Mouse (Mus musculus): Measurements from ENCODE around the gene Scd1. TPM values are rescaled to one million over a fixed set of nuclear protein-coding genes. Genes with fewer than 3 reads are reported as not detected.

Gene Scd1
- polyA plus RNA-seq, 2 experiments = 6.8 to 19.5 TPM

GRCm38 (mm10) chr19:44439302-44439701, 31.6 kb upstream of the Scd1 start:
- no peak for ATAC-seq (ENCODE audit: low FRiP score, low read depth)
- Histone ChIP-seq H3K4me3 (replicated peaks; ENCODE audit: low read length) (no peak overlapping the region), H3K27me3 (ENCODE audit: control insufficient read depth, insufficient read depth, low read length) (no peaks in the 10 kb centered on the region), H3K4me1 (ENCODE audit: control insufficient read depth, insufficient read depth, low read length) (no peaks in the 10 kb centered on the region), H3K9me3 (ENCODE audit: control insufficient read depth, low read length) (no peaks in the 10 kb centered on the region), H3K27ac (replicated peaks; ENCODE audit: low read depth, low read length) (no peak overlapping the region), H3K9ac (ENCODE audit: low read depth, low read length, severe bottlenecking) (no peak overlapping the region), H3K36me3 (ENCODE audit: control insufficient read depth, insufficient read depth, low read length) (no peaks in the 10 kb centered on the region), H3K4me2 (replicated peaks; ENCODE audit: low read depth, low read length, severe bottlenecking) (no peak overlapping the region)
- no peak for DNase-seq (ENCODE audit: low spot score)
- no peak for TF ChIP-seq POLR2A (IDR thresholded peaks at IDR 0.05; ENCODE audit: borderline replicate concordance, extremely low read depth, insufficient read depth, insufficient read length)
- WGBS = 28% methylated on average over 4 of the region's 4 CpGs

- H3K27ac ChIP-seq (replicated peaks; ENCODE audit: low read depth, low read length) = no peak overlapping the region
- no peaks in the 10 kb centered on the region for H3K27me3 ChIP-seq (ENCODE audit: control insufficient read depth, insufficient read depth, low read length)
- H3K4me3 ChIP-seq (replicated peaks; ENCODE audit: low read length) = no peak overlapping the region
- ATAC-seq (ENCODE audit: low FRiP score, low read depth) (no peak), DNase-seq (ENCODE audit: low spot score) (no peak)
- H3K9ac ChIP-seq (ENCODE audit: low read depth, low read length, severe bottlenecking) = no peak overlapping the region
- no peaks in the 10 kb centered on the region for H3K4me1 ChIP-seq (ENCODE audit: control insufficient read depth, insufficient read depth, low read length)
- no peaks in the 10 kb centered on the region for H3K36me3 ChIP-seq (ENCODE audit: control insufficient read depth, insufficient read depth, low read length)
- H3K9me3 ChIP-seq (ENCODE audit: control insufficient read depth, low read length) = no peaks in the 10 kb centered on the region
- no peak for TF ChIP-seq POLR2A (IDR thresholded peaks at IDR 0.05; ENCODE audit: borderline replicate concordance, extremely low read depth, insufficient read depth, insufficient read length)
- 75% methylated on average over 6 of the region's 6 CpGs for WGBS
- no peak overlapping the region for H3K4me2 ChIP-seq (replicated peaks; ENCODE audit: low read depth, low read length, severe bottlenecking)
Measured at GRCm38 (mm10) chr19:44437975-44438374, 30.3 kb upstream of the Scd1 start.

GRCm38 (mm10) chr19:44432084-44432483, 24.4 kb upstream of the Scd1 start:
- 77% methylated on average over 5 of the region's 5 CpGs for WGBS
- no peak for TF ChIP-seq POLR2A (IDR thresholded peaks at IDR 0.05; ENCODE audit: borderline replicate concordance, extremely low read depth, insufficient read depth, insufficient read length)

GRCm38 (mm10) chr19:44427721-44428120, 20.0 kb upstream of the Scd1 start:
- 92% methylated on average over 1 of the region's 1 CpGs for WGBS
- H3K4me2 ChIP-seq (replicated peaks; ENCODE audit: low read depth, low read length, severe bottlenecking) = no peak overlapping the region
- H3K9me3 ChIP-seq (ENCODE audit: control insufficient read depth, low read length) = no peaks in the 10 kb centered on the region
- TF ChIP-seq POLR2A (IDR thresholded peaks at IDR 0.05; ENCODE audit: borderline replicate concordance, extremely low read depth, insufficient read depth, insufficient read length) = no peak
- H3K4me1 ChIP-seq (ENCODE audit: control insufficient read depth, insufficient read depth, low read length) = no peaks in the 10 kb centered on the region
- no peak for ATAC-seq (ENCODE audit: low FRiP score, low read depth)
- no peaks in the 10 kb centered on the region for H3K36me3 ChIP-seq (ENCODE audit: control insufficient read depth, insufficient read depth, low read length)
- H3K4me3 ChIP-seq (replicated peaks; ENCODE audit: low read length) = no peak overlapping the region
- H3K27ac ChIP-seq (replicated peaks; ENCODE audit: low read depth, low read length) = no peak overlapping the region
- DNase-seq (ENCODE audit: low spot score) = no peak
- no peaks in the 10 kb centered on the region for H3K27me3 ChIP-seq (ENCODE audit: control insufficient read depth, insufficient read depth, low read length)
- H3K9ac ChIP-seq (ENCODE audit: low read depth, low read length, severe bottlenecking) = no peak overlapping the region

More at GRCm38 (mm10) chr19:44432084-44432483, 24.4 kb upstream of the Scd1 start:
- ATAC-seq (ENCODE audit: low FRiP score, low read depth) (no peak), DNase-seq (ENCODE audit: low spot score) (no peak)
- Histone ChIP-seq H3K9ac (ENCODE audit: low read depth, low read length, severe bottlenecking) (no peak overlapping the region), H3K36me3 (ENCODE audit: control insufficient read depth, insufficient read depth, low read length) (no peaks in the 10 kb centered on the region), H3K27me3 (ENCODE audit: control insufficient read depth, insufficient read depth, low read length) (no peaks in the 10 kb centered on the region), H3K27ac (replicated peaks; ENCODE audit: low read depth, low read length) (no peak overlapping the region), H3K9me3 (ENCODE audit: control insufficient read depth, low read length) (no peaks in the 10 kb centered on the region), H3K4me1 (ENCODE audit: control insufficient read depth, insufficient read depth, low read length) (no peaks in the 10 kb centered on the region), H3K4me2 (replicated peaks; ENCODE audit: low read depth, low read length, severe bottlenecking) (no peak overlapping the region), H3K4me3 (replicated peaks; ENCODE audit: low read length) (no peak overlapping the region)

- H3K36me3 ChIP-seq (ENCODE audit: control insufficient read depth, insufficient read depth, low read length) = no peaks in the 10 kb centered on the region
- H3K9me3 ChIP-seq (ENCODE audit: control insufficient read depth, low read length) = no peaks in the 10 kb centered on the region
- WGBS = 75% methylated on average over 8 of the region's 8 CpGs
- ATAC-seq (ENCODE audit: low FRiP score, low read depth) (no peak), DNase-seq (ENCODE audit: low spot score) (no peak)
- H3K4me2 ChIP-seq (replicated peaks; ENCODE audit: low read depth, low read length, severe bottlenecking) = no peak overlapping the region
- no peaks in the 10 kb centered on the region for H3K4me1 ChIP-seq (ENCODE audit: control insufficient read depth, insufficient read depth, low read length)
- no peak overlapping the region for H3K9ac ChIP-seq (ENCODE audit: low read depth, low read length, severe bottlenecking)
- TF ChIP-seq POLR2A (IDR thresholded peaks at IDR 0.05; ENCODE audit: borderline replicate concordance, extremely low read depth, insufficient read depth, insufficient read length) = no peak
- no peak overlapping the region for H3K4me3 ChIP-seq (replicated peaks; ENCODE audit: low read length)
- H3K27ac ChIP-seq (replicated peaks; ENCODE audit: low read depth, low read length) = no peak overlapping the region
- H3K27me3 ChIP-seq (ENCODE audit: control insufficient read depth, insufficient read depth, low read length) = no peaks in the 10 kb centered on the region
Measured at GRCm38 (mm10) chr19:44422051-44422631, 14.5 kb upstream of the Scd1 start.

Data from limb, embryonic 14.5 days (tissue).